ENCODE assay signal across 17 mouse cellular contexts in genomic region chr6:118031467-118031866, GRCm38 (mm10).
"Had no signal": no experiment of that assay in that cellular context is flagged by ENCODE, and none has a peak within 500 bp of the region (broad histone marks: within the 10 kb centered on the region; RNA-seq: fewer than 3 reads in every experiment).

No protein-coding gene starts in this region.

- H3K4me3 ChIP-seq: liver, embryonic 13.5 days; liver, embryonic 15.5 days; megakaryocyte, embryonic 14.5 days; midbrain, embryonic 13.5 days; midbrain, embryonic 15.5 days; neural tube, embryonic 12.5 days had no signal

- H3K27ac ChIP-seq: liver, embryonic 13.5 days; liver, embryonic 15.5 days; macrophage; midbrain, embryonic 13.5 days; midbrain, embryonic 15.5 days; neural tube, embryonic 12.5 days had no signal

- DNase-seq: liver, embryonic 13.5 days; liver, postnatal 0 days; lung, embryonic 14.5 days; retina, postnatal 1 day; right cerebral cortex, adult 18-20 months; right cerebral cortex, postnatal 25 days; right cerebral cortex, postnatal 4 days; spleen, adult 18-20 months; thymus, adult 18-20 months; thymus, postnatal 25 days; thymus, postnatal 4 days had no signal
